Mouse (Mus musculus) thymus, adult 2 months (tissue): ENCODE results near the gene Nlgn1.

Experiments used
- CTCF ChIP-seq: fragments of 200-500 bp; IDR thresholded peaks from 2 replicates; pipeline ENCODE4 v1.5.1; 2012; ENCODE audit warnings: mild to moderate bottlenecking, control low read depth, low read length, moderate library complexity, borderline replicate concordance; ENCODE audit not compliant: control insufficient read depth, poor library complexity, insufficient read depth; ENCODE audit errors: extremely low read depth
- POLR2A ChIP-seq: fragments of 200-500 bp; IDR thresholded peaks from 2 replicates; pipeline ENCODE4 v1.6.1; 2012; ENCODE audit warnings: mild to moderate bottlenecking, low read length, control low read depth, moderate library complexity; ENCODE audit not compliant: control insufficient read depth, poor library complexity, insufficient read depth; ENCODE audit errors: extremely low read depth

DNA sequence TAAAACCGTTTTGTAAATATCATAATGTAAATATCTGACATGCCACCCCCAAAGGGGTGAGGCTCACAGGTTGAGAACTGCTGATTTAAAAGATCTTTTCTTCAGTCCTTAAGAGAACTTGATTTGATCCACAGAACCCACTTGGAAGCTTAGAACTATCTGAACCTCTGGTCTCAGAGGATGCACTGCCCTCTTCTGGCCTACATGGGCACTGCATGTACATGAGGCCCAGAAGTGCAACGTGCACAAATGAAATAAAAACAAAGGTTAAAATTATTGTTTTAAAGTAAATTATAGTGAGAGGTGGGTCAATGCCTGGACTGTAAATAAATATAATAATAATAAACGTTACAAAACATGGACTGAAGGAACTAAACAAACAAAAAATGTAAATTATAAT lies 657.2 kb downstream of the Nlgn1 start:
- TF ChIP-seq CTCF (no peak), POLR2A (no peak)
